Mouse (Mus musculus): Measurements from ENCODE around the gene Mcrip2. TPM values are rescaled to one million over a fixed set of nuclear protein-coding genes. Genes with fewer than 3 reads are reported as not detected.

Mcrip2 gene
- total RNA-seq, 2 experiments from 2014 or later: 16.7 to 18.3 TPM

DNA sequence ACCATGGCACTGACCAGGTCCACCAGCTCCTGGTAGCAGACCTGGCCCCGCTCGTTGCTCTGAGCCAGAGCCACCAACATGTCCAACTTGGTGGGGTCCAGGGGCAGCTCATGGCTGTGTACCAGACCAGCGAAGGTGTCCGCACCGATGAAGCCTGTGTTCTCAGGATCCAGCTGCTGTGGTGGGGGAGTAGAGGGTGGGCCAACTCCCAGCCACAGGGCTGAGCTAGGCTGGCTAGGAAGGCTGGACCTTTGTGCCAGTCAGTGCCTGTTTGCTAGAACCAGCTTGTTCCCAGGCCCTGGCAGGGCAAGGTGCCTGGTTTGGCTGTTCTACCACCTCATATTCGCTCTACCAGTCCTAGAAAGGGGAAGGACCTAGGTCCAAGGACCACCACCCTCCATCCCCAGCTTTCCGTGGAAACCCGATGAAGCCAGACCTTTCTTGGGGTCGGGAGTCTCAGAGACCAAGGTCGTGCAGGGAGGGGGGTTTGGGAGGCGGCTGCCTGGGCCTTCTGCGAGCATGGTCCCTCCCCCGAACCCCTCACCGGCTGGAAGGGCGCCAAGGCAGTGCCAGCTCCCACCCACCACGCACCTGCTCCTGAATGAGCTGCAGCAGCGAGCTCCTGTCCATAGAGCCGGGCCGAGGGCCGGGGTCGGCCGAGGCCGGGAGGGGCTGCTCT lies 32.0 kb downstream of the Mcrip2 start:
- DNase-seq: peak; percentile 78

DNA sequence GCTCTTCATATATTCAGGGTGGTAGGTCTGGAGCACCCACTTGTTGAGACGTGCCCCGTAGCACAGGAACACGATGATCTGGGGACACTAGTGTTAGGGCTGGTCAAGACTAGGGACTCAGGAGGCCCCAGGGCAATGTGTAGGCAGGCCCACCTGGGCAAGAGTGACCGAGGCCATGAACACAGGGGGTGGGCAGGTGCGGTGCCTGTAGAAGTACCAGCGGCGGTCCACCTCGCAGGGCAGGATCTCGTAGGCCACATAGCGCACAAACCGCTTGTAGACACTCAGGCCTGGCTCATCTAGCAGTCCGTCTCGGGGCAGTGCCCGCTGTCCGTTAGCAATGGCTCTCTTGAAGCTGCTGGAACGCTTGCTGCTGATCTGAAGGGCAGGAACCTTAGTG lies 32.7 kb downstream of the Mcrip2 start:
- no peak for DNase-seq

More for the DNA sequence above, 32.0 kb downstream of the Mcrip2 start:
- intact Hi-C loops (cut with DNase I): no loop called here

DNA sequence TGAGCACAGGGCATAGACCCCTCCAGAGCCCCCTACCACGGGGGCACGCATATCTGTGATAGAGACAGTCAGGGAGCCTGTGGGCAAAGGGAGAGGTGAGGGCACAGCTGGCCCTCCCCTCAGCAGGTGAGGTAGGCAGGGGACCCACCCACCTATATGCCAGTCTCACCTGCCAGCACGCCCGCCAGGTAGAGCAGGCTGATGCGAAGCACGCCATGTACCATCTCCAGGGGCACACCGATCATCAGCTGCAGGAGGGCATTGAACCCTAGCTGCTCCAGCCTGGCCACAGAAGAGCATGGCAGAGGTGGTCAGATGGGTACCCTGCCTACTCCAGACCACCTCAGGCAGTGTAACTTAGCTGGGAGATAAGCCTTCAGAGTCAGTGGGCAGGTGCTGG lies 33.3 kb downstream of the Mcrip2 start:
- intact Hi-C loops (cut with DNase I): no loop called here

More for the DNA sequence above, 32.7 kb downstream of the Mcrip2 start:
- intact Hi-C loops (cut with DNase I): no loop called here

DNA sequence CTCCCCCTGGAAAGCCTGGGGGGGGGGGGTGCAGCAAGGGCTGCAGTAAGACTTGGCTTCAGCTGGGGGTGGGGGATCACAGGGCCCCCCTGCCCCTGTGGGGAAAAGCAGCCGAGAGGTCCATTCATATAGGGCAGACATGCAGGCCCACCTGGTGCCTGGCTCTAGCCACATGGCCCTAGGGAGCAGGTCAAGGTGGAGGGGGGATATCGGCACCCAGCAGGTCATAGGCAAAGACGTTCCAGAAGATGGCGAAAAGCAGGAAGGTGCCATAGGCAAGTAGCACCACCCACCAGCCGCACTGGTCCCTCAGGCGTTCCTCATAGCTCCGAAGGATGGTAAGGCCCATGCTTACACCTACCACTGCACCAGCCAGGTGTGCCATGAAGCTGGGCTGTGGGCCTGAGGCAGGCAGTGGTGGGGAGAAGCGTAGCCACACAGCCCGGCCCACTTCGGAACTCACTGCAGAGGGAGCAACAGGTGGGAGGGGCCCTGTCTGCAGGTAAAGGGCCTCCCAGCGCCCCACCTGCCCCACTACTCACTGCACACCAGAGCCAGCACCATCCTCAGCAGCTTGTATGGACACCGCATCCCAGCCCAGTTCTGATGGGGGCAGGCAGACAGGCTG lies 33.9 kb downstream of the Mcrip2 start:
- intact Hi-C loops (cut with DNase I): no loop called here
- DNase-seq: no peak

More for the DNA sequence above, 33.3 kb downstream of the Mcrip2 start:
- no peak for DNase-seq

DNA sequence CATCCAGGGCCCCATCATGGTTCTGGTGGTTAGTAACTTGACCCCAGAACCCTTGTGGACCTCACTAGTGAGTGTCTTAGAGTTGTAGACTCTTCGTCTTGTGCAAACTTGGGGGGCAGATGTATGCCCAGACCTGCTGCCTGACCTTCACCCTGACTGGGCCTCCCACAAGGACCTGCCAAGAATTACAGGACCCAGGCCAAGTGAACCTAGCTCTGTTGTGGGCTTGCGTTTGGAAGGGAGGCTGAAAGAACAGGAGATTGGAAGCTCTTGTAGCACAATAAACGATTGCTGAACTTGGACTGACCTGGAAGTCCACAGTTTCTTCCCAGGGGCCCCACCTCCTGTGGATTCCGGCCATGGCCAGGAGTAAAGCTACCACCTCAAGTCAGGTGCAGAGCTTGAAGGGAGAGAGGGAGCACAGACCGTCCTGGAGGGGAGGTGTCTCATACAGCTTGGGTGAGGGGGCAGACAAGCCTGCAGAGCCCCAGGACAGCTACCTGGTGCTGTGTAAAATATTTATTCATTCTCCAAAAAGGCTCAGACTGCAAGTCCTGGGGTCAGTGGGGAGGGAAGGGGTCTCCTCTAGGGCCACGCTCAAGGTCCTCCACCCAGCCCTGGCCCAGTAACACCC lies 34.5 kb downstream of the Mcrip2 start:
- intact Hi-C loops (cut with DNase I): no loop called here
- DNase-seq: no peak

DNA sequence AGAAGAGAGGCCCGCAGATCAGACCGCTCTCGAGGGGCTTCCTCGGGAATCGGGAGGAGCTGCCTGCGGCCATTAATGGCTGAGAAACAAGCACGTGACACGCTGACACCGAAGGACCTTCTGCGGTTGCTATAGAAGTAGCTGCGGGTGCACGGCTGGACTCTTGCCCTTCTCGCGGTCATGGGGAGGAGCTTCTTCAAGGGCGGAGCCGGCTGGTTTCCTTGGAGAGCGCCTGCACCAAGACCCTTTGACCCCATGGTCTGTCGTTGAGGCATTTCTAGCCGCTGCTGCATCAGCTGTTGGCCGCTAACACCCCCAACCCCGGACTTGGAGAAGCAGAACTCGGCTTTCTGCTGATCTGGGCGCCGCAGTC lies 35.3 kb downstream of the Mcrip2 start, which contains the start of gene Stub1:
Gene Stub1, minus strand, starts transcription at position 114 of the 373 bp plus-strand sequence.
- peak; percentile 93 for DNase-seq
- intact Hi-C loops (cut with DNase I): no loop called here

DNA sequence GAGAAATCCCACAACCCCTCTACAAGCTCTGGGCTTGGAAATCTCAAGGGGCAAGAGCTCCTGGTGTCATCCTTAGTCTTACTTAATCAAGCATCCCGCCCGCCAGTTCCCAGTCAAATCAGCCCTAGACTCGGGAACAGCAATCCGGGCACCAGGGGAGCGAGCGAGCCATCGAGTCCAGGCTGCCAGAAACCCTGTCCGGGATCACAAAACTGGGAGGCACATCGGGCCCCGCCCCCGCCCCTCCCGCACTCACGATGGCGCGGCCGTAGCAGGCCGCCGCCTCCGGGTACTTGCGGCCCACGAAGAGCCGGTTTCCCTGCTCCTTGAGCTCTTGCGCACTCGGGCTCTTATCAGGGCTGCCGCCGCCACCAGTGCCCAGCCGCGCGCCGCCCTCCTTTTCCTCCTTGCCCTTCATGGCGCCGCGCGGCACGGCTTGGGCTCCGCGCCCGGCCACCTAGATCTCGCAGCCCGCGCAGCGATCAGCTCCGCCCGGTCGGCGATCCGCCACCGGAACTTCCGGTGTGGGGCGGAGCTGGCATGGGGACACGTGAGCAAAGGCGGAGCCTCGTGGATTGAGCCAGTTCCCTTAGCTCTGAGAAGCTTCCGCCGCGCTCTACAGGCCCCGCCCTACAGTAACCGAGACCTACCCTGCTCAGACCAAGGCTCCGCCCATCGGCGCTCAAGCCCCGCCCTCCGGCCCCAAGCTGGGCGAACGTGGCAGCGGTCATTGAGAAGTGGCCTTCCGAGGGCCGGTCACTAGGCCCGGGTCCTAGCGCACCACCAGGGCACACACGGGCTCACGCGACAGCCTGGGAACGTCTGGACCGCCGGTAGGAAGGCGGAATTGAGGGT lies 35.9 kb downstream of the Mcrip2 start:
- peak; percentile 99 for DNase-seq
- intact Hi-C loops (cut with DNase I): no loop called here

DNA sequence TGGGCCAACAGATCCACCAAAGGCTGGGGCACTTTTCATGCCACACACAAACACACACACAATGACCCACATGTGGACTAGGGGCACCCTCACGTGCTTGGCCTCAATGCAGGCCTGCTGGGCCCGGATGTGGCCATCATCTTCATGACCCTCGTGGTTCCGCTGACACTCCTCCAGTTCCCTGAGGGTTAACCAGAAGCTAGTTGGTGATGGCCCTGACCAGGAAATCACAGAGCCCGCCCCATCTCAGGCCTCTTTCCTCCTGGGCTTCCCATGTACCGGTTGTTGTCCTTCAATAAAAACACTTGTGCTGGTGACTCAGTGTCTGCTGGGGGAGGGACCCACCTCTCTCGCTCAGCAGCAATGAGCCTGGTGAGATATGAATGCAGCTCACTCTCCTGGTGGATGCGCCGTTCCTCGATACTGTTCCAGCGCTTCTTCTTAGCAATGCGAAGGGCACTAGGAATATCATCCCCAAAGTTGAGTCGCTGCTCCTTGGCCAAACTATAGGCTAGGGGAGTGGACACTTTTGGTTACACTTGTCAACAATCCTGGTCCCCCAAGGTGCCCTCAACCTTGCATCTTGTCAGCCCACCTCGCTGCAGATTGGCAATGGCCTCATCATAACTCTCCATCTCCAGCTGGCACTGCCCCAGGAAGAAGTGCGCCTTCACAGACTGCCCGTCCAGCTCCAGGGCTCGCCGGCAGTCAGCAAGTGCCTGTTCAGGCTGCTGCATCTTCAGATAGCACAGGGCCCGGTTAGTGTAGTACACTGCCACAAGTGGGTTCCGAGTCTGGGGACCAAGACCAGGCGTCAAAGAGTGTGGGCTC lies 36.9 kb downstream of the Mcrip2 start:
- intact Hi-C loops (cut with DNase I): no loop called here
- DNase-seq: no peak

DNA sequence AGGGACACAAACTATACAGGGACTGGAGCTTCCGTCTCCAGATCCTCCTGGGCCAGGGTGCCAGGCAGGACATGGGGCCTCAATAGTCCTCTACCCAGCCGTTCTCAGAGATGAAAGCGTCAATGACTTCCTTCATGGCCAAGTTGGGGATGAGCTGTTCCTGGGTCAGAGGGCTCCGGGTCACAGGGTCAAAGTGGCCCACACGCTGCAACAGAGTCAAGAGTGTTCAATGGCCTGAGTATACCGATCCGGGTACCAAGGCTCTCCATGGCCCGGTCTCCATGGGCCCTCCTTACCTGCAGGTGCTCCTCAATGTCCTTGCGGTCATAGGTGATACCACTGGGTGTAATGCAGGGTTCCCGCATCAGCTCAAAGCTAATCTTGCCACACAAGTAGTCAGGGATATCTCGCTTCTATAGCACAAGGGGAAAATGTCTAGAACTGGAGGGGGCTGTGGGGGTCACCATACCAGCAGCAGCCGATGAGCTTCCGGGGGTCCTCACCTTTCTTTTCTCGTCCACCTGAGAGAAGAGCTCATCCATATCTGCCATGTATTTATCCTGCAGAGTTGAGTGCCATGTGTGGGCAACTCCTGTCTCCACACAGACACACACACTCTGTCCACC lies 37.6 kb downstream of the Mcrip2 start:
- intact Hi-C loops (cut with DNase I): no loop called here
- no peak for DNase-seq

DNA sequence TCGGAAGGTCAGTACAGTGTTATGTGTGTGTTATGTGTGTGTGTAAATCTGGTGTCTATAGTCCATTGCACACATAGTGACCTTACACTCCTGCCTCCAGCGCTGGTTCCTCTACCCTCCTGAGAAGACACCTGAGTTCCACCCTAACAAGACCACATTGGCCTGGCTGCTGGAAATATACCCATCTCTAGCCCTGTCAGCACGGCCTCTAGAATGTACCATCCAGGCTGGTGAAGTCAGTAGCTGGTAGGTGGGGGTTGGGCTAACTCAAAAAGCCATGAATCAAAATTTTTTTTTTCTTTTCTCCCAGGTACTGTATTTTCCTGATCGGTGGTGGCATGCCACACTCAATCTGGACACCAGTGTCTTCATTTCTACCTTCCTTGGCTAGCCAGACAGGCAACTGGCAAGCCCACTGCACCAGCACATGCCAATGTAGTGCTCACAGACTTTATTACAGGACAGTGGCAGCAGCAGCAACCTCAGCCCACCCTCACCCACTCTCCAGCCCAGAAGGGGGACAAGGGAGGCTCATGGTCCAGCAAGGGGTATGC lies 38.3 kb downstream of the Mcrip2 start:
- intact Hi-C loops (cut with DNase I): no loop called here
- DNase-seq: no peak

DNA sequence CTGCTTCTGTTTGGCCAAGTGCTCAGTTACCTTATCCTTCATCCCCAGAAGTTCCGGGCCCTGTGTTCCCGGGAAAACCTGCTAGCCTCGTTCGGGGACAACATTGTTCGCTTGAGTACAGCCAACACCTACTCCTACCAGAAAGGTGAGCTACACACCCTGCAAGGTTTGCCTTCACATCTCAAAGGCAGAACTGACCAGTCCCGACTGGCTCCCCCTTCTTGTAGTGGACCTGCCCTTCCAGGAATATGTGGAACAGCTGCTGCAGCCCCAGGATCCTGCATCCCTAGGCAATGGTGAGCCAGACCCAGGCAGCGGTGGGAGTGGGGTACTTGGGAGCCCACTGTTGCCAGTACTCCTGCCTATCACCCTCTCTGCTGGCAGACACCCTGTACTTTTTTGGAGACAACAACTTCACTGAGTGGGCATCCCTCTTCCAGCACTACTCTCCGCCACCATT lies 39.0 kb downstream of the Mcrip2 start:
- no peak for DNase-seq
- intact Hi-C loops (cut with DNase I): no loop called here

DNA sequence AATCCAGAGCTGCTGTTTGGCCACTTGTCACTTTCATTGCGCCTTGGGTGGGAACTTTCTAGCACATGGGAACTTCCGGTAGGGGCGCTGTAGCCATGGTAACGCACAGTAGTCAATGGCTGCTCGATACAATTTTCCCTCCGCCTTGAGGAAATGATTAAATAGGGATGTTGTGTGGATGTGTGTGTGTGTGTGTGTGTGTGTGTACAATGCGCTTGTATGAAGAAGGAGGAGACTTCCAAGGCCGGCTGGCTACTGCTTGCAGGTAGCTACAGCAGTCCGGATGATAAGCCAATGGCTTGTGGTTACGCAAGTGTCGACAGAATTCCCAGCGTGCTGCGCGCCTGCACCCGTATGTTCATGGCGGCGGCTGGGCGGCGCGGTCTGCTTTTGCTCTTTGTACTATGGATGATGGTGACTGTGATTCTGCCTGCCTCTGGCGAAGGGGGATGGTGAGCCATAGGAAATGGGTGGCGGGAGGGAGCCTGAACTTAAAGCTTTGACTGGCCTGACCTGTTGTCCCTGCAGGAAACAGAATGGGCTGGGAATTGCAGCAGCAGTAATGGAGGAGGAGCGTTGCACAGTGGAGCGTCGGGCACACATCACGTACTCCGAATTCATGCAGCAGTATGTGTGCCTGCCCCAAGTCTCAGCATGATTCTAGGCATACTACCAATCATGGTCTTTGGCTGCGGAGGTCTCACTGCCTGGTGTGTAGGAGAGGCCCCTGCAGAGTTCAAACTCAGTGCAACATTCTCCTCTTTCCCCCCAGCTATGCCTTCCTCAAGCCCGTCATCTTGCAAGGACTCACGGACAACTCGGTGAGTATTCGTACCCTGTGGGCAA lies 39.6 kb downstream of the Mcrip2 start, which contains the start of gene Jmjd8:
Gene Jmjd8, plus strand, starts transcription at position 156 of the 846 bp plus-strand sequence.
- DNase-seq: peak; percentile 83
- intact Hi-C loops (cut with DNase I): no loop called here

DNA sequence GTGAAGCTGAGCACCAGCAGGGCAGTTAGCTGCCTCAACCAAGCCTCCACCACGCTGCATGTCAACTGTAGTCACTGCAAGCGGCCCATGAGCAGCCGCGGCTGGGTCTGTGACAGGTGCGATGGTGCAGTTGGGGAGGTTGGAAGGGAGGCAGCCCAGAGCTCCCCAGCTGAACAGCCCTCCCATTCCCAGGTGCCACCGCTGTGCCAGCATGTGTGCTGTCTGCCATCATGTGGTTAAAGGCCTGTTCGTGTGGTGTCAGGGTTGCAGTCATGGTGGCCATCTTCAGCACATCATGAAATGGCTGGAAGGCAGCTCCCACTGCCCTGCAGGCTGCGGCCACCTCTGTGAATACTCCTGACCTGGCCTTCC lies 40.4 kb downstream of the Mcrip2 start:
- intact Hi-C loops (cut with DNase I): no loop called here
- DNase-seq: no peak

DNA sequence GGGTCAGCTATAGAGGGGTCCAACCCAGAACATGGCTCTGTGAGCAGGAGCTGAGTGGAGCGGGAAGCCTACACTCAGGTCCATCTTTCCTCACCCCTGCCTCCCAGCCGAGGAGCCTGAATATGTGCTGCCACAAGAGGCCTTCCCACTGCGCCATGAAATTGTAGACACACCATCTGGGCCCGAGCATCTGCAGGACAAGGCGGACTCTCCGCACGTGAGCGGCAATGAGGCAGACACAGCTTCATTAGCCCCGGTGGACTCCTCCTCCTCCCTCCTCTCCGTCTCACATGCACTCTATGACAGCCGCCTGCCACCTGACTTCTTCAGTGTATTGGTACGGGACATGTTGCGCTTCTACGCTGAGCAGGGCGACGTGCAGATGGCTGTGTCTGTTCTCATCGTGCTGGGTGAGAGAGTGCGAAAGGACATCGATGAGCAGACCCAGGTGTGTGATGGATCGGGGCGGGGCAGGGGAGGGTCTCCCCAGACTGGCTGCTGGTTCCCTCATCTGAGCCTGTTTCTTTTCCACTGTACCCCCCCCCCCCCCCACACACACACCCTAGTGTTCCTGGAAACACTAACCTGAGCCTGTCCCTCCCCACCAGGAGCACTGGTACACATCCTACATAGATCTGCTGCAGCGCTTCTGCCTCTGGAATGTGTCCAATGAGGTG lies 40.9 kb downstream of the Mcrip2 start:
- intact Hi-C loops (cut with DNase I): no loop called here
- DNase-seq: no peak

DNA sequence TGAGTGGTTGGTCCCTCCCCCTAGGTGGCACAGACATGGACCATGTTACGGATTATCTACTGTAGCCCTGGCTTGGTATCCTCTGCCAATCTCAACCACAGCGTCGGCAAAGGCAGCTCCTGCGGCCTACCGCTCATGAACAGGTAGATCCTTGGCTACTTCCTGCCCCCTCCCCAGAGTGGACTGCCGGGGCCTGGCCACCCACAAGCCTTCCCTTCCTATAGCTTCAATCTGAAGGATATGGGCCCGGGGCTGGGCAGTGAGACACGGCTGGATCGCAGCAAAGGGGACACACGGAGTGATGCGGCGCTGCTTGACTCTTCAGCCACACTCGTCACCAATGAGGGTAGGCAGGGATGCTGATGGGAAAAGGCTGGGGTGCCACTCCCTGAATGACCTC lies 41.6 kb downstream of the Mcrip2 start:
- no peak for DNase-seq
- intact Hi-C loops (cut with DNase I): no loop called here

DNA sequence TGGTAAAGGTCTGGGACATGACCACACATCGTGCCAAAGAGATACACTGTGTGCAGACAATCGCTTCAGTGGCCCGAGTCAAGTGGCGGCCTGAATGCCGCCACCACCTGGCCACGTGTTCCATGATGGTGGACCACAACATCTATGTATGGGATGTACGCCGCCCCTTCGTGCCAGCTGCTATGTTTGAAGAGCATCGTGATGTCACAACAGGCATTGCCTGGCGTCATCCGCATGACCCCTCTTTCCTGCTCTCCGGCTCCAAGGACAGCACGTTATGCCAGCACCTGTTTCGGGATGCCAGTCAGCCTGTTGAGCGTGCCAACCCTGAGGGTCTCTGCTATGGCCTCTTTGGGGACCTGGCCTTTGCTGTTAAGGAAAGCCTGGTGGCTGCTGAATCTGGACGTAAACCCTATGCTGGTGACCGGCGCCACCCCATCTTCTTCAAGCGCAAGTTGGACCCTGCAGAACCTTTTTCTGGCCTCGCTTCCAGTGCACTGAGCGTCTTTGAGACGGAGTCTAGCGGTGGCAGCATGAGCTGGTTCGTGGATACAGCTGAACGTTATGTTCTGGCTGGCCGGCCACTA lies 42.5 kb downstream of the Mcrip2 start:
- DNase-seq: no peak
- intact Hi-C loops (cut with DNase I): no loop called here

DNA sequence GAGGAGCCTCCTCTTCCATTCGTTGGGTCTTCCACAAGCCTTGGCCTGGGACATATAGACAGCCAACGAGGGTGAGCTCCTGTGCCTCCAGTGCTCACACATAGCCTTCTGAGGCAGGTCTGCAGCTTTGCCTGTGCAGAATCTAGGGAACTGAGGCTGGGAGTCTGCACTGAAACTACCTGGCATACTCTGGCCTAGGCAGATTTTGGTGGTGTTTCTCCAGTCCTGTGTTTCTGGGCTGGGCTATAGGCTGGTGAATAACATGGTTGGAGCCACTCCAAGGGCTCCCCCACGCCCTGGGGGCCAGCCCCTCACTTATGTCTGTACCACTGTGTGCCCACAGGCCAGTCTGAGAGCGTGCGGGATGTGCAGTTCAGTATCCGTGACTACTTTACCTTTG lies 43.3 kb downstream of the Mcrip2 start:
- intact Hi-C loops (cut with DNase I): no loop called here
- no peak for DNase-seq
